Mouse (Mus musculus) megakaryocyte, embryonic 14.5 days (primary cell): Measurements from ENCODE around the gene Stk24.

Experiments used
- FLI1 ChIP-seq: IDR thresholded peaks from 2 replicates; pipeline ENCODE4 v1.6.1; 2012; ENCODE audit warnings: low read length, inconsistent platforms, mixed read lengths
- GATA1 ChIP-seq: IDR thresholded peaks from 3 replicates; pipeline ENCODE4 v1.6.1; 2012; ENCODE audit warnings: mixed read lengths, low read length, inconsistent platforms, borderline replicate concordance

- TF ChIP-seq GATA1 (no peak), FLI1 (no peak)
These were observed 39.8 kb downstream of the Stk24 start for GRCm38 (mm10) chr14:121339951-121340401.
